23 mouse cellular contexts compared by ENCODE assay signal in genomic region chr2:27827582-27827981, GRCm38 (mm10). TPM values are rescaled to one million over a fixed set of nuclear protein-coding genes. Genes with fewer than 3 reads are reported as not detected.
DNase-seq lines count a peak whose midpoint lies in the region; ATAC-seq and TF ChIP-seq lines count a peak whose summit lies in the region.
"Had no signal": no experiment of that assay in that cellular context is flagged by ENCODE, and none has a peak within 500 bp of the region (broad histone marks: within the 10 kb centered on the region; RNA-seq: fewer than 3 reads in every experiment).

No protein-coding gene starts in this region.

- intact Hi-C loops in heart, adult 2 months (cut with DNase I), result no loop called here
- intact Hi-C loops in heart, postnatal 25 days (cut with DNase I), result no loop called here

- 0 out of 2 replicates have a peak overlapping the region, but pooled peaks have one; percentile 6 for H3K27ac ChIP-seq in embryonic facial prominence, embryonic 14.5 days (replicated peaks; ENCODE audit: low read depth, low read length)
- H3K27ac ChIP-seq in embryonic facial prominence, embryonic 10.5 days (replicated peaks), result no peak overlapping the region
- peak overlapping the region; percentile 21 for H3K27ac ChIP-seq in heart, adult 2 months
- H3K27ac ChIP-seq in limb, embryonic 13.5 days, result peak overlapping the region; percentile 52; the same call in 1 of the 2 replicates
- H3K27ac ChIP-seq in forebrain, embryonic 10.5 days, result no peak overlapping the region
- H3K27ac ChIP-seq: forebrain, embryonic 15.5 days; liver, embryonic 12.5 days; neural tube, embryonic 12.5 days had no signal

- H3K36me3 ChIP-seq in embryonic facial prominence, embryonic 14.5 days (ENCODE audit: control insufficient read depth, insufficient read depth, low read length), result no peaks in the 10 kb centered on the region
- no peaks in the 10 kb centered on the region for H3K36me3 ChIP-seq in embryonic facial prominence, embryonic 10.5 days (replicated peaks)
- no peaks in the 10 kb centered on the region for H3K36me3 ChIP-seq in heart, adult 2 months (ENCODE audit: control insufficient read depth, insufficient read depth, low read length)
- H3K36me3 ChIP-seq in limb, embryonic 13.5 days, result no peaks in the 10 kb centered on the region
- no peaks in the 10 kb centered on the region for H3K36me3 ChIP-seq in forebrain, embryonic 10.5 days (replicated peaks)
- H3K36me3 ChIP-seq: forebrain, embryonic 15.5 days; heart, embryonic 12.5 days; liver, embryonic 12.5 days; neural tube, embryonic 12.5 days had no signal

- no peaks in the 10 kb centered on the region for H3K27me3 ChIP-seq in embryonic facial prominence, embryonic 14.5 days (replicated peaks; ENCODE audit: control insufficient read depth, insufficient read depth, low read length)
- no peaks in the 10 kb centered on the region for H3K27me3 ChIP-seq in embryonic facial prominence, embryonic 10.5 days (replicated peaks; ENCODE audit: low read depth, poor library complexity, severe bottlenecking)
- H3K27me3 ChIP-seq in heart, adult 2 months (ENCODE audit: control insufficient read depth, insufficient read depth, low read length), result no peaks in the 10 kb centered on the region
- no peaks in the 10 kb centered on the region for H3K27me3 ChIP-seq in limb, embryonic 13.5 days
- no peaks in the 10 kb centered on the region for H3K27me3 ChIP-seq in forebrain, embryonic 10.5 days (ENCODE audit: poor library complexity, severe bottlenecking)
- H3K27me3 ChIP-seq: forebrain, embryonic 15.5 days; heart, embryonic 12.5 days; liver, embryonic 12.5 days; neural tube, embryonic 12.5 days had no signal

- TF ChIP-seq CTCF in heart, adult 2 months (IDR thresholded peaks at IDR 0.05), result no peak

- 84% methylated on average over 5 of the region's 5 CpGs for whole genome bisulfite sequencing in embryonic facial prominence, embryonic 14.5 days
- 84% methylated on average over 5 of the region's 5 CpGs for WGBS in embryonic facial prominence, embryonic 10.5 days
- 80% methylated on average over 5 of the region's 5 CpGs for WGBS in heart, adult 2 months
- WGBS in limb, embryonic 13.5 days, result 80% methylated on average over 5 of the region's 5 CpGs
- WGBS in forebrain, embryonic 10.5 days, result 86% methylated on average over 5 of the region's 5 CpGs

- H3K9ac ChIP-seq in embryonic facial prominence, embryonic 14.5 days (ENCODE audit: low read depth, low read length), result no peak overlapping the region
- no peak overlapping the region for H3K9ac ChIP-seq in heart, adult 2 months (ENCODE audit: low read depth, low read length)
- H3K9ac ChIP-seq in limb, embryonic 13.5 days, result no peak overlapping the region
- H3K9ac ChIP-seq: forebrain, embryonic 15.5 days; heart, embryonic 12.5 days; liver, embryonic 12.5 days; liver, postnatal 0 days; neural tube, embryonic 12.5 days had no signal

- H3K79me2 ChIP-seq in heart, adult 2 months (replicated peaks; ENCODE audit: control insufficient read depth, insufficient read depth, low read length), result no peaks in the 10 kb centered on the region

- ATAC-seq in embryonic facial prominence, embryonic 14.5 days (ENCODE audit: low read depth), result no peak
- ATAC-seq in limb, embryonic 13.5 days (ENCODE audit: low FRiP score, low read depth), result 0 out of 2 replicates have a peak, but pooled peaks have one; percentile 41
- ATAC-seq: forebrain, embryonic 15.5 days; hindbrain, embryonic 16.5 days; liver, embryonic 12.5 days; liver, postnatal 0 days; midbrain, embryonic 16.5 days had no signal

- no peak overlapping the region for H3K4me3 ChIP-seq in embryonic facial prominence, embryonic 14.5 days (ENCODE audit: low read depth, low read length)
- H3K4me3 ChIP-seq in embryonic facial prominence, embryonic 10.5 days, result no peak overlapping the region
- H3K4me3 ChIP-seq in heart, adult 2 months, result no peak overlapping the region
- H3K4me3 ChIP-seq in limb, embryonic 13.5 days, result no peak overlapping the region
- no peak overlapping the region for H3K4me3 ChIP-seq in forebrain, embryonic 10.5 days
- H3K4me3 ChIP-seq: forebrain, embryonic 15.5 days; heart, embryonic 12.5 days; liver, embryonic 12.5 days; neural tube, embryonic 12.5 days had no signal

- no peak overlapping the region for H3K4me2 ChIP-seq in embryonic facial prominence, embryonic 14.5 days (ENCODE audit: low read depth, low read length)
- H3K4me2 ChIP-seq in limb, embryonic 13.5 days (replicated peaks), result no peak overlapping the region
- H3K4me2 ChIP-seq: forebrain, embryonic 15.5 days; heart, embryonic 12.5 days; liver, embryonic 12.5 days; midbrain, embryonic 11.5 days; neural tube, embryonic 12.5 days had no signal

- no peak for TF ChIP-seq EP300 in heart, adult 2 months (IDR thresholded peaks at IDR 0.05; ENCODE audit: insufficient read depth, low read depth, low read length)

- no peaks in the 10 kb centered on the region for H3K4me1 ChIP-seq in embryonic facial prominence, embryonic 14.5 days (ENCODE audit: control insufficient read depth, insufficient read depth, low read length)
- peaks cover 4% of the 10 kb centered on the region; the same call in 1 of the 2 replicates for H3K4me1 ChIP-seq in embryonic facial prominence, embryonic 10.5 days
- peaks cover 3% of the 10 kb centered on the region for H3K4me1 ChIP-seq in heart, adult 2 months (ENCODE audit: control insufficient read depth, insufficient read depth, low read length)
- peaks cover 39% of the 10 kb centered on the region for H3K4me1 ChIP-seq in limb, embryonic 13.5 days
- H3K4me1 ChIP-seq in forebrain, embryonic 10.5 days, result no peaks in the 10 kb centered on the region
- H3K4me1 ChIP-seq: forebrain, embryonic 15.5 days; liver, embryonic 12.5 days; neural tube, embryonic 12.5 days had no signal

- no peak for TF ChIP-seq POLR2A in heart, adult 2 months (IDR thresholded peaks at IDR 0.05; ENCODE audit: insufficient read depth, low read depth, low read length)

- H3K9me3 ChIP-seq in embryonic facial prominence, embryonic 14.5 days (ENCODE audit: control insufficient read depth, low read length), result no peaks in the 10 kb centered on the region
- no peaks in the 10 kb centered on the region for H3K9me3 ChIP-seq in embryonic facial prominence, embryonic 10.5 days
- no peaks in the 10 kb centered on the region for H3K9me3 ChIP-seq in limb, embryonic 13.5 days
- H3K9me3 ChIP-seq in forebrain, embryonic 10.5 days, result no peaks in the 10 kb centered on the region
- H3K9me3 ChIP-seq: forebrain, embryonic 15.5 days; heart, embryonic 12.5 days; liver, embryonic 12.5 days; neural tube, embryonic 12.5 days had no signal

- DNase-seq in embryonic facial prominence, embryonic 14.5 days (ENCODE audit: low spot score), result no peak
- DNase-seq in embryonic facial prominence, embryonic 10.5 days (ENCODE audit: low spot score), result no peak
- peak; percentile 35 to 38 for DNase-seq in heart, adult 2 months
- DNase-seq in heart, postnatal 25 days (ENCODE audit: low spot score), result no peak
- DNase-seq in 3134 (ENCODE audit: extremely low read depth, insufficient read length, low spot score), result peak; percentile 35
- no peak for DNase-seq in forebrain, embryonic 10.5 days (ENCODE audit: extremely low spot score, low spot score)
- no peak for DNase-seq in retina, embryonic 14.5 days (ENCODE audit: low spot score)
- DNase-seq: adrenal gland, postnatal 36 days; cerebellum, adult 18-20 months; kidney, adult 2 months; kidney, postnatal 4 days; left cerebral cortex, postnatal 4 days; liver, postnatal 0 days; lung, postnatal 36 days; thymus, postnatal 14 days had no signal

RNA-seq across cellular contexts. Expression of gene Col5a1, which starts 58.6 kb away (rescaled TPM):
- polyA plus RNA-seq in embryonic facial prominence, embryonic 14.5 days (2014; fragmentation: Nextera tagmentation; extraction: Ambion mirVana), result 253 and 258 TPM in 2 replicates
- 16.5 and 19.3 TPM in 2 replicates for polyA plus RNA-seq in embryonic facial prominence, embryonic 10.5 days (2016; fragmentation: Nextera tagmentation; extraction: Ambion mirVana)
- total RNA-seq in heart, adult 2 months (2021), result 10 to 100 TPM; 16.0 to 22.9 TPM
- polyA plus RNA-seq in heart, adult 2 months (2012; rRNA removed), result 15.7 and 17.2 TPM in 2 replicates
- total RNA-seq in heart, postnatal 25 days (2021), result 10 to 100 TPM; 50.0 to 58.3 TPM
- polyA plus RNA-seq in limb, embryonic 13.5 days (2015; fragmentation: Nextera tagmentation; extraction: Ambion mirVana), result 128 and 133 TPM in 2 replicates
- polyA plus RNA-seq in forebrain, embryonic 10.5 days (2016; fragmentation: Nextera tagmentation; extraction: Ambion mirVana), result 11.0 and 11.1 TPM in 2 replicates

Comparison
In these comparisons a context has a peak if more than half of its experiments do, and no peak if none do; other contexts are left out.
1. DNase-seq: peak in heart, adult 2 months (2 of 2) and 3134 (single experiment); none in embryonic facial prominence, embryonic 14.5 days (single experiment), embryonic facial prominence, embryonic 10.5 days (single experiment), heart, postnatal 25 days (single experiment), forebrain, embryonic 10.5 days (single experiment) and retina, embryonic 14.5 days (single experiment).
2. H3K27ac ChIP-seq: peak in embryonic facial prominence, embryonic 14.5 days (single experiment), heart, adult 2 months (single experiment) and limb, embryonic 13.5 days (single experiment); none in embryonic facial prominence, embryonic 10.5 days (single experiment) and forebrain, embryonic 10.5 days (single experiment).